Mouse (Mus musculus) C2C12 (cell line): ENCODE measurements around the gene Nectin1. TPM values are rescaled to one million over a fixed set of nuclear protein-coding genes. Genes with fewer than 3 reads are reported as not detected.

ENCODE experiments used
- H3K27me3 ChIP-seq: one replicate; pipeline ENCODE4 v1.6.1; 2011; ENCODE audit not compliant: control insufficient read depth, insufficient read depth, insufficient read length
- H3K36me3 ChIP-seq: one replicate; pipeline ENCODE4 v1.6.1; 2011; ENCODE audit not compliant: control insufficient read depth, insufficient read depth
- H3K4me3 ChIP-seq: one replicate; pipeline ENCODE4 v1.5.1; 2011; ENCODE audit warnings: mild to moderate bottlenecking, control low read depth; ENCODE audit not compliant: poor library complexity, insufficient read depth, severe bottlenecking
- H3K79me2 ChIP-seq: one replicate; pipeline ENCODE4 v1.6.1; 2011; ENCODE audit not compliant: control insufficient read depth, insufficient read depth
- H3K79me3 ChIP-seq: one replicate; pipeline ENCODE4 v1.6.1; 2011; ENCODE audit warnings: low read depth, control low read depth
- H3ac ChIP-seq: one replicate; pipeline ENCODE3; 2011; ENCODE audit warnings: low read depth; ENCODE audit not compliant: control insufficient read depth, insufficient read length
- CEBPB ChIP-seq: IDR thresholded peaks from one replicate; pipeline ENCODE4 v1.6.1; 2011; ENCODE audit warnings: low read depth, mild to moderate bottlenecking, control low read depth, moderate library complexity
- CTCF ChIP-seq: IDR thresholded peaks from one replicate; pipeline ENCODE4 v1.5.1; 2011; ENCODE audit not compliant: control insufficient read depth, insufficient read depth, insufficient read length
- FOSL1 ChIP-seq: IDR thresholded peaks from one replicate; pipeline ENCODE4 v1.8.0; 2011; ENCODE audit warnings: mild to moderate bottlenecking, low read length; ENCODE audit not compliant: poor library complexity, insufficient read depth, severe bottlenecking
- MAX ChIP-seq: IDR thresholded peaks from one replicate; pipeline ENCODE4 v1.6.1; 2011; ENCODE audit warnings: mild to moderate bottlenecking, control low read depth
- MYOD1 ChIP-seq: IDR thresholded peaks from one replicate; pipeline ENCODE4 v1.6.1; 2011; ENCODE audit warnings: low read depth; ENCODE audit not compliant: control insufficient read depth, insufficient read length
- MYOG ChIP-seq: IDR thresholded peaks from one replicate; pipeline ENCODE4 v1.6.1; 2011; ENCODE audit not compliant: control insufficient read depth, insufficient read length; ENCODE audit errors: extremely low read depth
- USF1 ChIP-seq: IDR thresholded peaks from one replicate; pipeline ENCODE4 v1.6.1; 2011; ENCODE audit warnings: low read depth, mild to moderate bottlenecking, control low read depth, moderate library complexity
- polyA plus RNA-seq: library from polyadenylated mRNA; unstranded; fragments of >200 nt; fragmentation: generic; extraction: Trizol; gene quantifications from one replicate; pipeline ENCODE4 v1.2.1, GENCODE M21; 2012; ENCODE audit warnings: missing spikeins

The Nectin1 gene
- polyA plus RNA-seq, 1 experiment = 3.0 TPM

DNA sequence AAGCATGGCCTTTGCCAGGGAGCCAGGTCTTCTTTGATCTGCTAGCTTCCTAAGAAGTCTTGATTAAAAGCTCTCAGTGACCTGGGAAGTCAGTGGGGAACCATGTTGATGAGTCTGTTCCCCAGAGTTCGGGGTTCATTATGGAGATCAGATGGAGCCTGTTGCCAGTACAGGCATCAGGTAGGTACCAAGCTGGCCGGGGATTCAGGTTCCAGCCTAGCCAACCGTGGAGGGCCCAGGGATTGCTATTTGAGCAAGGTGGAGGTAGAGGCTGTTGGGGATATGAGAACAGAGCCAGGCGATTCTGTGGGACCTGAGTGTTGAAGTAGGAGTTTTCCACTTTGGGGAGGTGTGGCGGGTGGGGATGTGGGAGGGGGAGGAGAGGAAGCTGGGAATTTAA, 30.6 kb downstream of the Nectin1 start:
- Histone ChIP-seq H3K36me3 (no peaks in the 10 kb centered on the region), H3K4me3 (no peak overlapping the region), H3K79me2 (no peaks in the 10 kb centered on the region), H3K27me3 (no peaks in the 10 kb centered on the region), H3ac (no peak overlapping the region), H3K79me3 (peaks cover 2% of the 10 kb centered on the region)
- no peak for TF ChIP-seq MAX
- TF ChIP-seq USF1 = no peak
- no peak for TF ChIP-seq FOSL1
- TF ChIP-seq MYOD1 = no peak
- no peak for TF ChIP-seq CTCF
- TF ChIP-seq MYOG = no peak
- TF ChIP-seq CEBPB = no peak

DNA sequence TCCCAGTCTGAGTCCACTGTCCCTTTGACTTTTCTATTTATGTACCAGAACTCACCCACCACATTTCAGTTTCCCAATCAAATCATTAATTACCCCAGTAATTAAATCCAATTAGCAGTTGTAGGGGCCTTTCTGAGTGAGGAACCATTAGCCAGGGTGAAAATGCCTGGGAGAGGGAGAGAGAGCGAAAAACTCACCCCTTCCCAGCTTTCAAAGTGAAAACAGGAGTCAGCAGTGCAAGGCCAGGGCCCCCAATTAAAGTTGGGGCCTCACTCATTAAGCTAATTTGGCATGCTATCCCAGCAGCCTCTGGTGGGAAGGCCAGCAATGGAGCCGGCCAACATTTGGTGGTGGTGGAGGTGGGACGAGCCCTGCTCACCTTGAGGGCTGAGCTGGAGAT, 32.4 kb downstream of the Nectin1 start:
- H3K4me3 ChIP-seq = no peak overlapping the region
- TF ChIP-seq MYOD1 (no peak), CTCF (no peak), FOSL1 (no peak), CEBPB (no peak), MAX (no peak), USF1 (no peak), MYOG (no peak)
- no peaks in the 10 kb centered on the region for H3K36me3 ChIP-seq
- peaks cover 2% of the 10 kb centered on the region for H3K79me3 ChIP-seq
- no peaks in the 10 kb centered on the region for H3K27me3 ChIP-seq
- H3ac ChIP-seq = no peak overlapping the region
- no peaks in the 10 kb centered on the region for H3K79me2 ChIP-seq

DNA sequence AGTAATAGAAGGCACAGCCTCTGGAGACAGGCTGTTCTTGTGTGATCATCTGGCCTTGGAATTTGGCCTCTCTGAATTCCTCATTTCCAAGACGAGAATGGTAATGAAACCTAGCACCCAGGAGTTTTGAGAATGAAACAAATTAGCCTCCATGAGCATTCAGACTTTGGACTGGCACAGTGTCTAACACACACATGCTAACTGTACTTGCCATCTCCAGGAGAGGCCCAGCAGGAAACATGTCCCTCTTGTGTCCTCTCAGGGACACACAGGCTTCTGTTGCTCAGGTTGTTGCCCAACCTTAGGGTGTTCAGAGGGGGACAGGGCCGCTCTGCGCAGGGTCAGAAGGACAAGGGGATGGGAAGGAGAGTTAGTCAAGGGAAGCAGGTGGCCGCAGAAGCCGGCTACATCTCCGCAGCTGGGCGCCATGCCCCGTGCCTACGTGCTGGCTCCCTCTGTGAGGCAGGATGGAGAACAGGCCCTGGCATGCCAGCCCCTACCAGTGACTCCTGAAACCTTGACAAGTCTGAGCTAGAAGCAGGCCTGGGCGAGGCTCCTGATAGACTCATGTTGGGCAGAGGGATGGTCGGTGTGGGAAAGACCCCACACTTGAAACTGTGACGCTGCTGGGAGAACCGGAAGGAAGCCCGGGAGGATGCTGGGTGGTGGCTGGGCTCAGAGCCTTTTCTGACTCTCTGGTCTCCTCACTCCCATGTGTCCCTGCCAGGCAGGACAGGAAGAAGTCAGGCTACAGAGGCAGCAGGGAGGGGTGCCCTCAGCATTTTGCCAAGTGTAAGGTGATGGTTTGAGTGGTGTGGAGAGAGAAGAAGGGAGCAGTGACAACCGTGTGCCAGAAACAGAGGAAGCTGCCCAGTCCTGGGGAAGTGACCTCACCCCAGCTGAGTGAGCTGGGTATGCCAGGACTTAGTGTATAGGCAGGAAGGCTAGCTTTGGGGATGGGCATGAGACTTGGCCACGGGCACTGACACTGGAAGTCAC, 33.9 kb downstream of the Nectin1 start:
- Histone ChIP-seq H3K36me3 (no peaks in the 10 kb centered on the region), H3ac (peak overlapping the region; percentile 6), H3K4me3 (no peak overlapping the region), H3K79me3 (peaks cover 2% of the 10 kb centered on the region), H3K27me3 (no peaks in the 10 kb centered on the region), H3K79me2 (no peaks in the 10 kb centered on the region)
- TF ChIP-seq CTCF (no peak), CEBPB (no peak), MAX (no peak), MYOG (no peak), FOSL1 (no peak), USF1 (no peak), MYOD1 (no peak)

DNA sequence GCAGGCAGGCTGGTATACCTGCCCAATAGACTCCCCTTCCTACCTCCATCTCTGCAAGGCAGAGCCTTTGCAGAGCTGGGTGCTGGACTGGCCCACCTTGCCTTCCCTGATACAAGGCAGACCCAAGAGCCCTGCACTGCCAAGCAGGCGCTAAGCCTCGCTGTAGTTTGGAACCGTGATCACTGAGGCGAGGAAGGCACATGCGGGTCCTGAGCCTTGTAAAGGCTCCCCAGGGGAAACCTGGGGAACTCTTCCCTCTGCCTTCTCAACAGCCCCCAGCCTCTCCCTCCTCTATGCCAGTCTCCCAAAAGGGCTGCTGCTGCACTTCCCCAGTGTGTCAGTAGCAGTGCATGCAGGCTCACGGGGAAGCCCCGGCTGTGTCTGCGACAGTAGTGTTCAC, 37.1 kb downstream of the Nectin1 start:
- Histone ChIP-seq H3K27me3 (no peaks in the 10 kb centered on the region), H3K36me3 (no peaks in the 10 kb centered on the region), H3K79me2 (no peaks in the 10 kb centered on the region), H3K79me3 (no peaks in the 10 kb centered on the region), H3K4me3 (no peak overlapping the region), H3ac (no peak overlapping the region)
- TF ChIP-seq CTCF (no peak), CEBPB (no peak), MYOG (no peak), FOSL1 (no peak), MYOD1 (no peak)

DNA sequence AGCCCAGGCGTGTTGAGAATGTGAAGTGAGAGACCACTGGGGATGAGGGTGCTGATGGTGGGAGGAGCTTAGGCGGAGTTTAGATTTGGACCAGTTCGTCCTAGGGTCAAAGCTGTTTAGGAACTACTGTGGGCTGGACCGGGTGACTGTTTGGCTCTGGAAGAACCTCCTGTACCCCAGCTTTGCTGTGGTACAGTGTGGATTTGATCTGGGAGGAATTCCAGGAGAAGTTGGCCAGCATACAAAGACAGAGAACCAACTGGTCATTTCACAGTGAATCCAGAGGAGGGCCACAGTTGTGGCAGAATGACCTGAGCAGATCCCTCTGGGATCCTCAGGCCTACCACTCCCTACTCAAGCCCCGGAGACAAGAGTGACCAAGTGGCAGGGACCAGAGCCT, 38.6 kb downstream of the Nectin1 start:
- Histone ChIP-seq H3K4me3 (no peak overlapping the region), H3K27me3 (no peaks in the 10 kb centered on the region), H3K79me3 (no peaks in the 10 kb centered on the region), H3K36me3 (no peaks in the 10 kb centered on the region), H3ac (no peak overlapping the region), H3K79me2 (no peaks in the 10 kb centered on the region)
- no peak for TF ChIP-seq MAX
- TF ChIP-seq CEBPB = no peak
- no peak for TF ChIP-seq FOSL1
- no peak for TF ChIP-seq CTCF
- TF ChIP-seq MYOD1 = no peak
- TF ChIP-seq MYOG = no peak
- TF ChIP-seq USF1 = no peak

DNA sequence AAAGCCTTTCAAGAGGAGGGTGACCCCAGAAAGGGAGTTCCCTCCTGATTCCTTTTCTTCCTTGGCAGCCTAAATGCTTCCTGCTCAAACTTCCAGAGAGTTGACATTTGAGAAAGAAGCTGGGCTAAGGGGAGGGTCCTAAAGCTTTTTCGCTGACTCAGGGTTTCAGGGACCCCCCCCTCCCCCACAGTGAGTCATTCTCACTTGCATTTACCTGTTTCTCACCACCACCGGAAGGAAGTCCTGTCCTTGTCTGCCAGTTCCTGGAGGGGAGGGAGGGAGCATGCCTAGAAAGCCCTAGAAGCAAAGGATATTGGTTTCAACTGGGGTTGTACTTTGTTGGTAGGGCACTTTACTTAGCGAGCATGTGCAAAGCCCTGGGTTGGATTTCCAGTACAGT, 40.2 kb downstream of the Nectin1 start:
- TF ChIP-seq FOSL1 (no peak), CTCF (no peak), CEBPB (no peak), MYOD1 (no peak), MYOG (no peak), MAX (no peak), USF1 (no peak)
- Histone ChIP-seq H3K79me3 (no peaks in the 10 kb centered on the region), H3K4me3 (no peak overlapping the region), H3K79me2 (no peaks in the 10 kb centered on the region), H3ac (no peak overlapping the region), H3K27me3 (no peaks in the 10 kb centered on the region), H3K36me3 (no peaks in the 10 kb centered on the region)
